Mouse (Mus musculus) heart, embryonic 15.5 days (tissue): ENCODE results near the gene Kif3a. TPM values are rescaled to one million over a fixed set of nuclear protein-coding genes. Genes with fewer than 3 reads are reported as not detected.

Experiments used
- ATAC-seq: fragments of 200-750 bp; cut with Nextera tagmentation; replicated peaks from 2 replicates; pipeline ENCODE4 v1.8.0; 2017; ENCODE audit warnings: low read depth, moderate TSS enrichment; ENCODE audit not compliant: insufficient number of reproducible peaks, insufficient read depth, low FRiP score
- H3K27ac ChIP-seq: fragments of 300-500 bp; sonication (generic); 2 replicates; pipeline ENCODE4 v1.5.1; 2015; ENCODE audit warnings: mild to moderate bottlenecking, inconsistent platforms
- H3K27me3 ChIP-seq: fragments of 300-500 bp; sonication (generic); 2 replicates; pipeline ENCODE4 v1.6.1; 2015; ENCODE audit warnings: inconsistent platforms
- H3K36me3 ChIP-seq: fragments of 300-500 bp; sonication (generic); 2 replicates; pipeline ENCODE4 v1.6.1; 2015; ENCODE audit warnings: mild to moderate bottlenecking, inconsistent platforms
- H3K4me1 ChIP-seq: fragments of 300-500 bp; sonication (generic); replicated peaks from 2 replicates; pipeline ENCODE4 v1.6.1; 2015; ENCODE audit warnings: inconsistent platforms
- H3K4me2 ChIP-seq: fragments of 300-500 bp; sonication (generic); 2 replicates; pipeline ENCODE4 v1.6.1; 2015; ENCODE audit warnings: inconsistent platforms, mild to moderate bottlenecking, moderate library complexity
- H3K4me3 ChIP-seq: fragments of 300-500 bp; sonication (generic); 2 replicates; pipeline ENCODE4 v1.5.1; 2015; ENCODE audit warnings: mild to moderate bottlenecking, inconsistent platforms
- H3K9ac ChIP-seq: fragments of 300-500 bp; sonication (generic); 2 replicates; pipeline ENCODE4 v1.6.1; 2015; ENCODE audit warnings: mild to moderate bottlenecking, inconsistent platforms
- H3K9me3 ChIP-seq: fragments of 300-500 bp; sonication (generic); replicated peaks from 2 replicates; pipeline ENCODE4 v1.6.1; 2016; ENCODE audit warnings: inconsistent platforms
- WGBS: fragments of 180-500 bp; shearing (Covaris S2); methylation state at CpG from one replicate; pipeline ENCODE4 v1.1.7; 2015; ENCODE audit warnings: mixed read lengths; 5-methylcytosine and 5-hydroxymethylcytosine counted together
- polyA plus RNA-seq: library from polyadenylated mRNA; unstranded; fragments of >200 nt; fragmentation: Nextera tagmentation; extraction: Ambion mirVana; gene quantifications from 2 replicates; pipeline ENCODE4 v1.2.1, GENCODE M21; 2015

The Kif3a gene
- polyA plus RNA-seq = 43.5 and 43.6 TPM in 2 replicates

GRCm38 (mm10) chr11:53567224-53568014 is at the start of gene Kif3a:
TSS of gene Kif3a (plus strand) at chr11:53567379.
- H3K27me3 ChIP-seq = no peaks in the 10 kb centered on the region
- H3K4me1 ChIP-seq = peaks cover 13% of the 10 kb centered on the region
- H3K36me3 ChIP-seq = peaks cover 8% of the 10 kb centered on the region; the same call in 1 of the 2 replicates
- peak within 1 kb of the TSS; percentile 99 for H3K4me3 ChIP-seq
- no peaks in the 10 kb centered on the region for H3K9me3 ChIP-seq
- peak within 1 kb of the TSS; percentile 57; the same call in 1 of the 2 replicates for H3K27ac ChIP-seq
- 1% methylated on average over 69 of the region's 69 CpGs for whole genome bisulfite sequencing
- H3K9ac ChIP-seq = peak within 1 kb of the TSS; percentile 85
- ATAC-seq = peak; percentile 97
- H3K4me2 ChIP-seq = peak within 1 kb of the TSS; percentile 92

GRCm38 (mm10) chr11:53518759-53519158 is 48.4 kb upstream of the Kif3a start:
- Histone ChIP-seq H3K4me2 (0 out of 2 replicates have a peak overlapping the region, but pooled peaks have one; percentile 74), H3K27ac (no peak overlapping the region), H3K27me3 (no peaks in the 10 kb centered on the region), H3K36me3 (no peaks in the 10 kb centered on the region), H3K4me1 (peaks cover 47% of the 10 kb centered on the region), H3K4me3 (no peak overlapping the region), H3K9me3 (no peaks in the 10 kb centered on the region), H3K9ac (no peak overlapping the region)
- no peak for ATAC-seq
- 56% methylated on average over 5 of the region's 5 CpGs for WGBS

GRCm38 (mm10) chr11:53519207-53520121 is 47.7 kb upstream of the Kif3a start, which contains the start of gene Sept8:
TSS of gene Sept8 (plus strand) at chr11:53519257.
- peak within 1 kb of the TSS; percentile 74 for H3K4me2 ChIP-seq
- H3K36me3 ChIP-seq = no peaks in the 10 kb centered on the region
- H3K27ac ChIP-seq = peak within 1 kb of the TSS; percentile 82
- H3K9ac ChIP-seq = peak within 1 kb of the TSS; percentile 81
- peak; percentile 67 for ATAC-seq
- 5% methylated on average over 79 of the region's 79 CpGs for WGBS
- H3K27me3 ChIP-seq = no peaks in the 10 kb centered on the region
- peaks cover 49% of the 10 kb centered on the region for H3K4me1 ChIP-seq
- H3K4me3 ChIP-seq = peak within 1 kb of the TSS; percentile 86
- no peaks in the 10 kb centered on the region for H3K9me3 ChIP-seq

GRCm38 (mm10) chr11:53520122-53520978 is 46.8 kb upstream of the Kif3a start:
- Histone ChIP-seq H3K9ac (peak overlapping the region; percentile 81), H3K36me3 (no peaks in the 10 kb centered on the region), H3K4me1 (peaks cover 58% of the 10 kb centered on the region), H3K9me3 (no peaks in the 10 kb centered on the region), H3K27ac (peak overlapping the region; percentile 82), H3K27me3 (no peaks in the 10 kb centered on the region), H3K4me2 (peak overlapping the region; percentile 74), H3K4me3 (peak overlapping the region; percentile 86)
- peak; percentile 65 for ATAC-seq
- WGBS = 1% methylated on average over 24 of the region's 24 CpGs

GRCm38 (mm10) chr11:53521120-53521820 is 45.9 kb upstream of the Kif3a start:
- Histone ChIP-seq H3K9me3 (no peaks in the 10 kb centered on the region), H3K4me1 (peaks cover 67% of the 10 kb centered on the region), H3K36me3 (no peaks in the 10 kb centered on the region), H3K4me2 (peak overlapping the region; percentile 74), H3K9ac (peak overlapping the region; percentile 26; the same call in 1 of the 2 replicates), H3K27me3 (no peaks in the 10 kb centered on the region), H3K4me3 (peak overlapping the region; percentile 86), H3K27ac (peak overlapping the region; percentile 82)
- 27% methylated on average over 16 of the region's 16 CpGs for WGBS
- no peak for ATAC-seq

GRCm38 (mm10) chr11:53521821-53522131 is 45.4 kb upstream of the Kif3a start:
- no peak overlapping the region for H3K9ac ChIP-seq
- ATAC-seq = no peak

GRCm38 (mm10) chr11:53522362-53522761 is 44.8 kb upstream of the Kif3a start:
- 93% methylated on average over 3 of the region's 3 CpGs for WGBS
- Histone ChIP-seq H3K4me3 (no peak overlapping the region), H3K27me3 (no peaks in the 10 kb centered on the region), H3K9me3 (no peaks in the 10 kb centered on the region), H3K4me1 (peaks cover 71% of the 10 kb centered on the region), H3K27ac (no peak overlapping the region), H3K4me2 (no peak overlapping the region), H3K36me3 (no peaks in the 10 kb centered on the region), H3K9ac (no peak overlapping the region)
- ATAC-seq = no peak

More at GRCm38 (mm10) chr11:53521821-53522131, 45.4 kb upstream of the Kif3a start:
- Histone ChIP-seq H3K27me3 (no peaks in the 10 kb centered on the region), H3K4me2 (peak overlapping the region; percentile 74), H3K9me3 (no peaks in the 10 kb centered on the region), H3K36me3 (no peaks in the 10 kb centered on the region), H3K27ac (peak overlapping the region; percentile 82; the same call in 1 of the 2 replicates), H3K4me1 (peaks cover 71% of the 10 kb centered on the region), H3K4me3 (peak overlapping the region; percentile 86)
- 59% methylated on average over 7 of the region's 7 CpGs for WGBS

- WGBS = 42% methylated on average over 9 of the region's 9 CpGs
- no peak overlapping the region for H3K27ac ChIP-seq
- peaks cover 75% of the 10 kb centered on the region for H3K4me1 ChIP-seq
Observed at GRCm38 (mm10) chr11:53522930-53523329, 44.2 kb upstream of the Kif3a start.

GRCm38 (mm10) chr11:53523545-53524405 is 43.4 kb upstream of the Kif3a start:
- H3K27me3 ChIP-seq = no peaks in the 10 kb centered on the region
- H3K9ac ChIP-seq = no peak overlapping the region
- H3K27ac ChIP-seq = no peak overlapping the region
- H3K4me2 ChIP-seq = no peak overlapping the region
- no peak for ATAC-seq
- H3K4me1 ChIP-seq = peaks cover 83% of the 10 kb centered on the region
- no peaks in the 10 kb centered on the region for H3K9me3 ChIP-seq
- 86% methylated on average over 14 of the region's 14 CpGs for WGBS
- H3K36me3 ChIP-seq = no peaks in the 10 kb centered on the region
- no peak overlapping the region for H3K4me3 ChIP-seq

More at GRCm38 (mm10) chr11:53522930-53523329, 44.2 kb upstream of the Kif3a start:
- no peak for ATAC-seq
- H3K27me3 ChIP-seq = no peaks in the 10 kb centered on the region
- no peaks in the 10 kb centered on the region for H3K36me3 ChIP-seq
- no peaks in the 10 kb centered on the region for H3K9me3 ChIP-seq
- no peak overlapping the region for H3K4me3 ChIP-seq
- H3K9ac ChIP-seq = no peak overlapping the region
- H3K4me2 ChIP-seq = no peak overlapping the region
